In the genomic region with DNA sequence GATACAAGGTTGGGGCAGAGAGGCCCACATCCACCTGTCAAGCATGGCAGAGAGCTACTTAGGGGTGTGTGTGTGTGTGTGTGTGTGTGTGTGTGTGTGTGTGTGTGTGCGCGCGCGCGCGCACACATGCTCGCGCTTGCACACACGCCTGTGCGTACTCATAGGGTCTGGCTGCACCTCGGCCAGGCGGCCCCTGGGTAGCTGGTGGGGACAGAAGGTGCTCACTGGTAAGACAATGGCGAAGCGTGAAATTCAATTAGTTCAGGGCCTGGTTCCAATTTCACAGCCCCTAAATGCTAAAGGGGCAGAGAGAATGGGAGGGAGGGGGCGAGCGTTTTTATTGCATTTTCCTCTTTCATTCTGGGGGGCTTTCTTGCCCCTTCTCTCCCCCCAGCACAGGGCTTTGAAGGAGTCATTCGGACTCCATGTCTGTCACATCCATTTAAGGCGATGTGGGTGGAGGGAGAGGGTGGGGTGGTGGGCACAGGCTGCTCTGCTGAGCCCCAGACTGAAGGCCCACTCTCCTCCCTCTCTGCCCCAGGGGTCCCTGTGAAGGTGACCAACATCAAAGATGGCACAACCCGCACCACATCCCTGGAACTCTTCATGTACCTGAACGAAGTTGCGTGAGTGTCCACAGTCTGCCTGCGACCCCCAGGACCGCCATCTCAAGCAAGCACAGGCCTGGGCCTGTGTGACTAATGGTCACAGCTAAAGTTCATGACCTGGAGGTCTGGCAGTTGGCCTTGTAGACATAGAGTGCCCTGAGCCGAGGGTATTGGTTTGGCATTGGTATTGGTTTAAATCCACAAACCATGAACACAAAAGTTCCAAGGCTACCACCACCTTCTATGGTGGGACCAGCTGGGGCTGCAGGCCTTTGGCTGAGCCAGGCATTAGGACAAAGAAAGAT, we compare ENCODE assay signal across 18 mouse cellular contexts. TPM values are rescaled to one million over a fixed set of nuclear protein-coding genes. Genes with fewer than 3 reads are reported as not detected.
DNase-seq lines count a peak whose midpoint lies in the region; ATAC-seq and TF ChIP-seq lines count a peak whose summit lies in the region.
"Had no signal": no experiment of that assay in that cellular context is flagged by ENCODE, and none has a peak within 500 bp of the region (broad histone marks: within the 10 kb centered on the region; RNA-seq: fewer than 3 reads in every experiment).

No protein-coding gene starts in this region.

- no peak for DNase-seq in liver, postnatal 0 days
- DNase-seq in liver (no peak), adipocyte (ENCODE audit: low spot score) (no peak)
- DNase-seq in hindbrain, embryonic 10.5 days (ENCODE audit: low spot score): peak; percentile 75
- no peak for DNase-seq in frontal cortex, adult 2 months (ENCODE audit: extremely low spot score in 1 of 2, low spot score in 1 of 2)
- no peak for DNase-seq in c-Kit-positive CD71-positive TER-119-positive erythroid progenitor cells, embryonic 14.5 days (ENCODE audit: low spot score)
- DNase-seq in adrenal gland, adult 8-10 months: no peak
- DNase-seq: adrenal gland, postnatal 14 days; cerebellum, adult 11 months; gastrocnemius, postnatal 10 days; kidney, postnatal 4 days; lung, embryonic 14.5 days; right cerebral cortex, postnatal 14 days had no signal

- no peaks in the 10 kb centered on the region for H3K9me3 ChIP-seq in liver, postnatal 0 days (ENCODE audit: low read length)
- no peaks in the 10 kb centered on the region for H3K9me3 ChIP-seq in hindbrain, embryonic 10.5 days
- no peaks in the 10 kb centered on the region for H3K9me3 ChIP-seq in midbrain, embryonic 12.5 days
- H3K9me3 ChIP-seq: embryonic facial prominence, embryonic 15.5 days; heart, embryonic 13.5 days; intestine, embryonic 15.5 days; stomach, embryonic 15.5 days had no signal

- peaks cover 72% of the 10 kb centered on the region for H3K36me3 ChIP-seq in liver, postnatal 0 days (replicated peaks; ENCODE audit: insufficient read depth, low read length)
- no peaks in the 10 kb centered on the region for H3K36me3 ChIP-seq in hindbrain, embryonic 10.5 days
- no peaks in the 10 kb centered on the region for H3K36me3 ChIP-seq in midbrain, embryonic 12.5 days
- H3K36me3 ChIP-seq: embryonic facial prominence, embryonic 15.5 days; heart, embryonic 13.5 days; intestine, embryonic 15.5 days; stomach, embryonic 15.5 days had no signal

- no peak overlapping the region for H3K4me3 ChIP-seq in liver, postnatal 0 days (ENCODE audit: low read depth, low read length)
- peak overlapping the region; percentile 20; the same call in 1 of the 2 replicates for H3K4me3 ChIP-seq in hindbrain, embryonic 10.5 days
- H3K4me3 ChIP-seq in midbrain, embryonic 12.5 days: 0 out of 2 replicates have a peak overlapping the region, but pooled peaks have one; percentile 2
- H3K4me3 ChIP-seq: embryonic facial prominence, embryonic 15.5 days; heart, embryonic 13.5 days; intestine, embryonic 15.5 days; stomach, embryonic 15.5 days had no signal

- no peak overlapping the region for H3K4me2 ChIP-seq in liver, postnatal 0 days (ENCODE audit: low read depth, low read length)
- H3K4me2 ChIP-seq in midbrain, embryonic 12.5 days (replicated peaks): peak overlapping the region; percentile 38
- H3K4me2 ChIP-seq: embryonic facial prominence, embryonic 15.5 days; heart, embryonic 13.5 days; intestine, embryonic 15.5 days; lung, embryonic 14.5 days; stomach, embryonic 15.5 days had no signal

- H3K9ac ChIP-seq in liver, postnatal 0 days (replicated peaks): no peak overlapping the region
- H3K9ac ChIP-seq in midbrain, embryonic 12.5 days (replicated peaks): no peak overlapping the region
- H3K9ac ChIP-seq: embryonic facial prominence, embryonic 15.5 days; heart, embryonic 13.5 days; intestine, embryonic 15.5 days; lung, embryonic 14.5 days; stomach, embryonic 15.5 days had no signal

- no peak for TF ChIP-seq CTCF in liver, postnatal 0 days (IDR thresholded peaks at IDR 0.05; ENCODE audit: low read depth)

- 0 out of 2 replicates have a peak, but pooled peaks have one; percentile 4 for ATAC-seq in liver, postnatal 0 days
- ATAC-seq in midbrain, embryonic 12.5 days (ENCODE audit: low FRiP score, low read depth): peak; percentile 83
- ATAC-seq: intestine, embryonic 15.5 days had no signal

- TF ChIP-seq EP300 in liver, postnatal 0 days (IDR thresholded peaks at IDR 0.05; ENCODE audit: low read depth): no peak

- H3K4me1 ChIP-seq in liver, postnatal 0 days (ENCODE audit: insufficient read depth): no peaks in the 10 kb centered on the region
- H3K4me1 ChIP-seq in hindbrain, embryonic 10.5 days (replicated peaks): peaks cover 98% of the 10 kb centered on the region
- peaks cover 86% of the 10 kb centered on the region for H3K4me1 ChIP-seq in midbrain, embryonic 12.5 days
- H3K4me1 ChIP-seq: heart, embryonic 13.5 days had no signal

- no peaks in the 10 kb centered on the region for H3K27me3 ChIP-seq in liver, postnatal 0 days (ENCODE audit: insufficient read depth, low read length)
- H3K27me3 ChIP-seq in hindbrain, embryonic 10.5 days (ENCODE audit: insufficient read depth, poor library complexity, severe bottlenecking): peaks cover 100% of the 10 kb centered on the region
- peaks cover 94% of the 10 kb centered on the region for H3K27me3 ChIP-seq in midbrain, embryonic 12.5 days
- H3K27me3 ChIP-seq: stomach, embryonic 15.5 days had no signal

- H3K27ac ChIP-seq in liver, postnatal 0 days (ENCODE audit: low read depth): no peak overlapping the region; the same call in 1 of the 2 replicates
- peak overlapping the region; percentile 71 for H3K27ac ChIP-seq in hindbrain, embryonic 10.5 days
- peak overlapping the region; percentile 78 for H3K27ac ChIP-seq in midbrain, embryonic 12.5 days (replicated peaks)
- H3K27ac ChIP-seq: embryonic facial prominence, embryonic 15.5 days; heart, embryonic 13.5 days; intestine, embryonic 15.5 days; stomach, embryonic 15.5 days had no signal

- 85% methylated on average over 24 of the region's 24 CpGs for WGBS in liver, postnatal 0 days (ENCODE audit: insufficient replicate concordance)
- WGBS in hindbrain, embryonic 10.5 days: 32% methylated on average over 24 of the region's 24 CpGs
- WGBS in midbrain, embryonic 12.5 days: 46% methylated on average over 22 of the region's 24 CpGs

RNA-seq across cellular contexts. Expression of gene Ass1, which starts 30.5 kb away (rescaled TPM):
- polyA plus RNA-seq in liver, postnatal 0 days (2015; fragmentation: Nextera tagmentation; extraction: Ambion mirVana): 853 and 957 TPM in 2 replicates
- polyA plus RNA-seq in hindbrain, embryonic 10.5 days (2016; fragmentation: Nextera tagmentation; extraction: Ambion mirVana): 11.8 and 15.0 TPM in 2 replicates
- polyA plus RNA-seq in midbrain, embryonic 12.5 days (2016; fragmentation: Nextera tagmentation; extraction: Ambion mirVana): 11.1 and 12.2 TPM in 2 replicates
- polyA plus RNA-seq in frontal cortex, adult 2 months (2012; rRNA removed): 32.4 and 40.1 TPM in 2 replicates
- total RNA-seq in adrenal gland, adult 8-10 months (2022): 10 to 100 TPM; 23.3 to 46.1 (median 34.9) TPM

Comparison
In these comparisons a context has a peak if more than half of its experiments do, and no peak if none do; other contexts are left out.
1. RNA of gene Ass1, which starts 30.5 kb away (polyA plus RNA-seq): 853 to 957 TPM in liver, postnatal 0 days; 32.4 to 40.1 TPM in frontal cortex, adult 2 months, 11.1 to 12.2 TPM in midbrain, embryonic 12.5 days and 11.8 to 15.0 TPM in hindbrain, embryonic 10.5 days; every median in the first group is over 10 times any median in the second.